13 mouse cellular contexts compared by ENCODE assay signal in genomic region chr7:80121083-80121482, GRCm38 (mm10). TPM values are rescaled to one million over a fixed set of nuclear protein-coding genes. Genes with fewer than 3 reads are reported as not detected.
DNase-seq lines count a peak whose midpoint lies in the region; ATAC-seq lines count a peak whose summit lies in the region.
"Had no signal": no experiment of that assay in that cellular context is flagged by ENCODE, and none has a peak within 500 bp of the region (broad histone marks: within the 10 kb centered on the region; RNA-seq: fewer than 3 reads in every experiment).

No protein-coding gene starts in this region.

- ATAC-seq in liver, embryonic 15.5 days (ENCODE audit: insufficient read depth) = peak; percentile 52; the same call in 1 of the 2 replicates
- peak; percentile 66; the same call in 1 of the 2 replicates for ATAC-seq in heart, embryonic 12.5 days (ENCODE audit: insufficient number of reproducible peaks, low FRiP score)
- ATAC-seq in stomach, embryonic 16.5 days (ENCODE audit: insufficient read depth, low FRiP score) = peak; percentile 79; the same call in 1 of the 2 replicates
- no peak for ATAC-seq in midbrain, embryonic 13.5 days
- ATAC-seq: midbrain, embryonic 15.5 days had no signal

- H3K4me1 ChIP-seq in liver, embryonic 15.5 days (replicated peaks) = peaks cover 33% of the 10 kb centered on the region
- H3K4me1 ChIP-seq in heart, embryonic 12.5 days (replicated peaks) = peaks cover 43% of the 10 kb centered on the region
- peaks cover 15% of the 10 kb centered on the region for H3K4me1 ChIP-seq in stomach, embryonic 16.5 days (ENCODE audit: control insufficient read depth, insufficient read depth, low read length)
- H3K4me1 ChIP-seq in midbrain, embryonic 13.5 days (replicated peaks) = peaks cover 4% of the 10 kb centered on the region

- H3K4me2 ChIP-seq in liver, embryonic 15.5 days = no peak overlapping the region
- no peak overlapping the region for H3K4me2 ChIP-seq in heart, embryonic 12.5 days
- no peak overlapping the region for H3K4me2 ChIP-seq in stomach, embryonic 16.5 days (ENCODE audit: low read depth, low read length)
- H3K4me2 ChIP-seq in midbrain, embryonic 13.5 days (replicated peaks) = no peak overlapping the region
- H3K4me2 ChIP-seq: hindbrain, embryonic 13.5 days; midbrain, embryonic 15.5 days had no signal

- H3K9me3 ChIP-seq in liver, embryonic 15.5 days (replicated peaks) = no peaks in the 10 kb centered on the region
- no peaks in the 10 kb centered on the region for H3K9me3 ChIP-seq in heart, embryonic 12.5 days (replicated peaks)
- no peaks in the 10 kb centered on the region for H3K9me3 ChIP-seq in stomach, embryonic 16.5 days (replicated peaks; ENCODE audit: control insufficient read depth, low read length)
- no peaks in the 10 kb centered on the region for H3K9me3 ChIP-seq in midbrain, embryonic 13.5 days
- H3K9me3 ChIP-seq: G1E; hindbrain, embryonic 13.5 days; midbrain, embryonic 15.5 days had no signal

- H3K27me3 ChIP-seq in liver, embryonic 15.5 days = no peaks in the 10 kb centered on the region
- H3K27me3 ChIP-seq in heart, embryonic 12.5 days (replicated peaks) = no peaks in the 10 kb centered on the region
- H3K27me3 ChIP-seq in stomach, embryonic 16.5 days (ENCODE audit: control insufficient read depth, insufficient read depth, low read length) = no peaks in the 10 kb centered on the region
- H3K27me3 ChIP-seq in midbrain, embryonic 13.5 days = no peaks in the 10 kb centered on the region
- H3K27me3 ChIP-seq: hindbrain, embryonic 13.5 days; midbrain, embryonic 15.5 days had no signal

- no peak overlapping the region for H3K4me3 ChIP-seq in liver, embryonic 15.5 days (replicated peaks)
- no peak overlapping the region for H3K4me3 ChIP-seq in heart, embryonic 12.5 days
- H3K4me3 ChIP-seq in stomach, embryonic 16.5 days (replicated peaks; ENCODE audit: low read length) = no peak overlapping the region
- no peak overlapping the region for H3K4me3 ChIP-seq in midbrain, embryonic 13.5 days (replicated peaks)
- H3K4me3 ChIP-seq: hindbrain, embryonic 13.5 days; midbrain, embryonic 15.5 days had no signal

- 56% methylated on average over 5 of the region's 5 CpGs for WGBS in liver, embryonic 15.5 days (ENCODE audit: insufficient replicate concordance)
- WGBS in heart, embryonic 12.5 days = 44% methylated on average over 5 of the region's 5 CpGs
- WGBS in stomach, embryonic 16.5 days = 41% methylated on average over 5 of the region's 5 CpGs
- WGBS in midbrain, embryonic 13.5 days = 83% methylated on average over 5 of the region's 5 CpGs

- H3K9ac ChIP-seq in liver, embryonic 15.5 days = no peak overlapping the region
- no peak overlapping the region for H3K9ac ChIP-seq in heart, embryonic 12.5 days
- H3K9ac ChIP-seq in stomach, embryonic 16.5 days (ENCODE audit: low read length) = no peak overlapping the region
- no peak overlapping the region for H3K9ac ChIP-seq in midbrain, embryonic 13.5 days (replicated peaks)
- H3K9ac ChIP-seq: hindbrain, embryonic 13.5 days; midbrain, embryonic 15.5 days had no signal

- no peaks in the 10 kb centered on the region for H3K36me3 ChIP-seq in liver, embryonic 15.5 days (replicated peaks)
- H3K36me3 ChIP-seq in heart, embryonic 12.5 days = no peaks in the 10 kb centered on the region
- no peaks in the 10 kb centered on the region for H3K36me3 ChIP-seq in stomach, embryonic 16.5 days (ENCODE audit: control insufficient read depth, insufficient read depth, low read length)
- H3K36me3 ChIP-seq in midbrain, embryonic 13.5 days = no peaks in the 10 kb centered on the region
- H3K36me3 ChIP-seq: G1E; hindbrain, embryonic 13.5 days; midbrain, embryonic 15.5 days had no signal

- H3K27ac ChIP-seq in liver, embryonic 15.5 days (replicated peaks) = no peak overlapping the region
- H3K27ac ChIP-seq in heart, embryonic 12.5 days (ENCODE audit: poor library complexity, severe bottlenecking) = peak overlapping the region; percentile 97
- H3K27ac ChIP-seq in stomach, embryonic 16.5 days (ENCODE audit: low read length) = peak overlapping the region; percentile 42
- H3K27ac ChIP-seq in midbrain, embryonic 13.5 days = no peak overlapping the region
- H3K27ac ChIP-seq: hindbrain, embryonic 13.5 days; midbrain, embryonic 15.5 days had no signal

- no peak for DNase-seq in liver
- DNase-seq in kidney, postnatal 36 days = peak; percentile 70 to 89
- DNase-seq in right cerebral cortex, postnatal 25 days = no peak
- DNase-seq in spleen, adult 18-20 months = no peak
- DNase-seq: adrenal gland, postnatal 25 days; cerebellum, postnatal 36 days had no signal

RNA-seq across cellular contexts. Expression of gene Idh2, which starts 5.9 kb away (rescaled TPM):
- 175 and 206 TPM in 2 replicates for polyA plus RNA-seq in liver, embryonic 15.5 days (2015; fragmentation: Nextera tagmentation; extraction: Ambion mirVana)
- 1,569 and 1,607 TPM in 2 replicates for polyA plus RNA-seq in heart, embryonic 12.5 days (2016; fragmentation: Nextera tagmentation; extraction: Ambion mirVana)
- polyA plus RNA-seq in stomach, embryonic 16.5 days (2015; fragmentation: Nextera tagmentation; extraction: Ambion mirVana) = 606 and 633 TPM in 2 replicates
- 291 and 296 TPM in 2 replicates for polyA plus RNA-seq in midbrain, embryonic 13.5 days (2015; fragmentation: Nextera tagmentation; extraction: Ambion mirVana)

Comparison
In these comparisons a context has a peak if more than half of its experiments do, and no peak if none do; other contexts are left out.
1. H3K27ac ChIP-seq: peak in heart, embryonic 12.5 days (single experiment) and stomach, embryonic 16.5 days (single experiment); none in liver, embryonic 15.5 days (single experiment) and midbrain, embryonic 13.5 days (single experiment).
2. DNase-seq: peak in kidney, postnatal 36 days (2 of 2); none in liver (single experiment), right cerebral cortex, postnatal 25 days (single experiment) and spleen, adult 18-20 months (0 of 2).